Mouse (Mus musculus): ENCODE data around the gene Ank3.

- TF ChIP-seq CTCF (IDR thresholded peaks at IDR 0.05; ENCODE audit: extremely low read depth, insufficient read length, insufficient replicate concordance, low read depth, low read length) (no peak), POLR2A (IDR thresholded peaks at IDR 0.05; ENCODE audit: low read depth, low read length) (no peak)
Observed at GRCm38 (mm10) chr10:69485191-69485786, 86.7 kb downstream of the Ank3 start.
